Mouse (Mus musculus) common myeloid progenitor, adult 5-6 weeks (primary cell): ENCODE results near the gene Aurkb. TPM values are rescaled to one million over a fixed set of nuclear protein-coding genes. Genes with fewer than 3 reads are reported as not detected.
A peak's percentile ranks its signal among the peaks of the same experiment; 100 is the strongest.
"Not testable (repeated sequence)": the region's sequence is repeated elsewhere in the genome, so short reads cannot be mapped to it uniquely, and the experiment has no call there.

ENCODE experiments used
- ATAC-seq: replicated peaks from 2 replicates; pipeline ENCODE4 v1.8.0; 2016; ENCODE audit warnings: low read depth, mild to moderate bottlenecking, moderate TSS enrichment, inconsistent platforms; ENCODE audit not compliant: poor library complexity, severe bottlenecking
- total RNA-seq: library from RNA; stranded (forward); fragments of 200-1000, 187-1606 nt; gene quantifications from 2 replicates; pipeline ENCODE4 v1.2.3, GENCODE M21; 2017

The Aurkb gene
- total RNA-seq, 1 experiment from 2014 or later = 121 TPM

DNA sequence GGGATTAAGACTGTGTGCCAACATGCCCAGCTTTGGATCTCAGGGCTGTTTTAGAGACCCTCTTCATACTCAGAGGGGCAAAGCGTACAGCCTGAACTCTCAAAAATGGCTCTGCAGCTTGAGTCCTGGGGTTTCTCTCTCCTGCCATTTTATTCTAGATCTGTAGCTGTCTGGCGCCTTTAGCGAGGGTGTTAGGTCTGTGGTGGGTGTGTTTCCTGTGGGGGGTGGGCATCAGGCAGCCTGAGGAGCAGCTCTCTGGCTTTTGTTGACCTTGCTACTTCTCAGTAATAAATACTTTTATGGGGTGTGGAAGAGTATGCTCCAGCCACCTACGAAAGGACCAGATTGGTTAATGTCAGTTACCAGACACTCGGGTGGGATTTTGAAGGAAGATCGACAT is 32.6 kb downstream of the Aurkb start:
- ATAC-seq = no peak

DNA sequence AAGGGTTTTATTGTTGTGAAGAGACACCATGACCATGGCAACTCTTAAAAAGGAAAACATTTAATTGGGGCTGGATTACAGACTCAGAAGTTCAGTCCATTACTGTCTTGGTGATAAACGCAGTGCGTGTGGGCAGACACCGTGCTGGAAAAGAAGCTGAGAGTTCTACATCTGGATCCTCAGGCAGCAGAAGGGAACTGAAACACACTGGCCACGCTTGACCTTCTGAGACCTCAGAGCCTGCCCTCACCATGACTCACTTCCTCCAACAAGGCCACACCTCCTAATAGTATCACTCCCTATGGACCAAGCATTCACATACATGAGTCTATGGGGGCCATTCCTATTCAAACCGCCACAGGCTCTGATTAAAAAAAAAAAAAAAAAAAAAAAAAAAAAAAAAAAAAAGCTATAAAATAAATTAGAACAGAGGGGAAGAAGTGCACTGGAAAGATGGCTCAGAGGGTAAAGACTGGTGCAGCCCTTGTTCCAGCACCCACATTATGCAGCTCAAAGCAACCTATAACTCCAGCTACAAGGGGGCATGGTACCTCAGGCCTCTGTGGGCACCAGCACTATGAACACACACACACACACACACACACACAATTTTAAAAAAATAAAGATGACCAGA is 33.5 kb downstream of the Aurkb start:
- ATAC-seq = peak; percentile 53

DNA sequence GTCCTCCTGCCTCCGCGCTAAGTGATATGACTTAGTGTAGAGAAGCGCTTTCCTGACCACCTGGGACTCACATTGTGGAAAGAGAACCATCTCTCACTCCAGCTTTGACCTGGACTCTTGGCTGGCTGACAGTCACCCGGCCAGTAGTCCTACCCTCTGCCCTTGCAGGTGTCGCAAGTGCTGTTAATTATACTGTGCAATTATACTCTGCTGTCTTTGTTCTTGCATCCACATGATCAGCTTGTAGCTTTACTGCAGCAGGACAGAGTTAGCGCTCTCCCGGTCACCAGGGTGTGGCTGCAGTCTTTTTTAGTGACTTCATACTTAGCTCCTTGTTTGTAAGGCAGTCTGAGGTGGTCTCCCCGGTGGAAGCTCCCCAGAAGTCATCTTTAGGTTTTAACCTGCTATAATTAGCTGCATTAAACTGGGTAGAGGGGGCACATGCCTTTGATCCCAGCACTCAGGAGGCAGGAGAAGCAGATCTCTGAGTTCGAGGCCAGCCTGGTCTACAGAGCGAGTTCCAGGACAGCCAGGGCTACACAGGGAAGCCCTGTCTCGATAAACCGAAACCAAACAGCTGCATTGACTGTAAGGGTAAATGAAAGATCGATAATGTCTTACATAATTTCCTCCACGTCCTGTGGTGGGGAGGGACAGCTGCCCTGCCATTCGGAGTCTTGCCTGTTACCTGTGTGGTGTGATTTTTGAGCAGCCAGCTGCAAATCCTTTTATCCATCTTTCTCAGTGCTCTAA is 34.8 kb downstream of the Aurkb start:
- no peak for ATAC-seq

DNA sequence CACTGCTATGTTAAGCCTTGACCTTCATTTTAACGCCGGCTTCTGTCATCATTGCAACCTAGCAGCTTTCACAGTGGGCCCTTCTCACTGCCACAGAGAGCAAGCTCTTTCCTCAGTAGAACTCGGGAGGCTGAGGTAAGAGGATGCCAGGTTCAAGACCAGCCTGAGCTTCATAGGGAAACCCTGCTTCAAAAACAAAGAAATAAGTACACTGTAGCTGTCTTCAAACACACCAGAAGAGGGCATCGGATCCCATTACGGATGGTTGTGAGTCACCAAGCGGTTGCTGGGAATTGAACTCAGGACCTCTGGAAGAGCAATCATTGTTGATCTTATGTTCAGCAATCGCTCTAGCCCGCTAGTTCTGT is 35.4 kb downstream of the Aurkb start:
- no peak for ATAC-seq

DNA sequence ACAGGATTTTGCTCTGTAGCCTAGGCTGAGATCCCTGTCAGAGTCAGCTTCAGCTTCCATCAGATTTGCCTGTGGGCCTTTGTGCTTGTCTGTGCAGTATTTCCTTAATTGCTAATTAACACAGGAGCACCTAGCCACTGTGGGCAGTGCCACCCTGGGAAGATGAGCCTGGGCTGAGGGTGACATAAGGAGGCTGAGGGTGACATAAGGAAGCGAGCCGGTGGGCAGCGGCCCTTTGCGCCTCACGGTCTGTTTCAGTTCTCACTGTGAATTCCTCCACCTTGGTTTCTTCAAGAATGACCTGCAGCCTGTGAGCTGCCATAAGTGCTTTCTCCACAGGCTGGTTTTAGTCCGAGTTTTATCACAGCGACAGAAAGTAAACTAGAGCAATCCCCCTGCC is 36.2 kb downstream of the Aurkb start:
- no peak for ATAC-seq

DNA sequence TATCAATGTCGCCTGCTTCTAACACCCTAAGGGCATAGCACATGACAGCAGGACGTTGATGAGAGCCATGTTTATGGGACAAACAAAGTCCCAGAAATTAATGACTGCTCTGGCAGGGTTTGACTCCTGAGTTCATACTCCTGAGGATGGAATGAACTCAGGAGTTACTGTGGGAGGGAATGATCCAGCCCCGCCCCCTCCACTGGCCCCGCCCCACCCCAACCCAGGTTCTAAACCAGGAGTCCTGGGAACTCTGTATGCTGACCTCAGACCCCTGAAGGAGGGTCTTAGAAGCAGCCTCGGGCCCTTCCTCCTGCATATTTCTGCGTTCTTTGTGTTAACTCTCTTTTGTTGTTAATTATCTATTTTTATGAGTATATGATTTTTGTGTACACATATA is 40.2 kb downstream of the Aurkb start:
- ATAC-seq = no peak

DNA sequence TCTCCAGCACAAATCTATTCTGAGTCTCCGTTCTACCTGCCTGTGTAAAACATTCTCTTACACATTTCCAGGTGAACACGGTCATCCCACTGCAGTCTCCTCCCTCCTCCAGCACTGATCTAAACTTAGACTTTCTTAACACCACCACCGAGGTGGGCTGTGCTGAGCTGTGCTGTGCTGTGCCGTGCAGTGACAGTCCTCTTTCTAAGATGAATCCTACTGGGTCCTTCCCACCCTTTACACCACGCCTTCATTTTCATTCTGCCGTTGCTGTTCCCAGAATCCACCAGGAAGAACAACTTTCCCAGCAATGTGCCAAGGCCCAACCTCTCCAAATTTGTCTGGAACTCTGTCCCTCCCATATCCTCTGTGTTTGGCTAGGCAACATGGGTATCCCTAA is 40.9 kb downstream of the Aurkb start:
- ATAC-seq = no peak

DNA sequence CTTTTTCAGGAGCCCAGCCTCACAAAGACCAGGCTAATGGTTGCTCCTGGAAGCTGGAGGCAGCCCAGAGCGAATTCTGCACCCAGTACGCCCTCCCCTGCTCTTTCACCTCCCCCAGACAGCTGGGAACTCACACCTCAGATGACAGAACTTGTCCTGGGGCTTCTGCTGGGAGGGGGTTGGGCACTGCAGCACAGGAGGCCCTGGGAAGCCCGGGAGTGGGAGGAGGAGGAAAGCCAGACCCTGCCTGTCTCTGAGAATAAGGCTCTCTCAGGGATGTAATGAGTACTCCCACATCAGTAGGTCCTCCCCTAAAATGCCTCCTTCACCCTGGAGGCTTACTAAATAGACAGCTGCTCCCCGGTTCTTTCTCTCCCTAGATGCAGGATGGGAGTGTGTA is 41.6 kb downstream of the Aurkb start:
- ATAC-seq = no peak

DNA sequence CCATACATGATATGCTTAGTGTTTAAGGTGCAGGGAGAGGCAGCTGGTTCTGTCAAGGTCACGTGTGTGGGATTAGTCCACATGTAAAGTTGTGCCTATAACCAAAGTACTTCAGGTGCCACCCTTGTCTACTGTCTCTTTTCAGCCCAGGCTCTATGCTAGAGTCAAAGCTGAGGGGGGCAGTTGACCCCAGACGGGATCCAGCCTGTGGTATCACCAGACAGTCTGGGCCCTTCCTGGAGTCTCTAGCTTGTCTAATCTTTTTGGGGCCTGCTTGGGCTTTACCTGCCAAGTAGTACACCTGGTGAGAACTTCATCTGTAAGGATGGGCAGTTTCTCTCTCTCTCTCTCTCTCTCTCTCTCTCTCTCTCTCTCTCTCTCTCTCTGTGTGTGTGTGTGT is 42.1 kb downstream of the Aurkb start:
- ATAC-seq = no peak

DNA sequence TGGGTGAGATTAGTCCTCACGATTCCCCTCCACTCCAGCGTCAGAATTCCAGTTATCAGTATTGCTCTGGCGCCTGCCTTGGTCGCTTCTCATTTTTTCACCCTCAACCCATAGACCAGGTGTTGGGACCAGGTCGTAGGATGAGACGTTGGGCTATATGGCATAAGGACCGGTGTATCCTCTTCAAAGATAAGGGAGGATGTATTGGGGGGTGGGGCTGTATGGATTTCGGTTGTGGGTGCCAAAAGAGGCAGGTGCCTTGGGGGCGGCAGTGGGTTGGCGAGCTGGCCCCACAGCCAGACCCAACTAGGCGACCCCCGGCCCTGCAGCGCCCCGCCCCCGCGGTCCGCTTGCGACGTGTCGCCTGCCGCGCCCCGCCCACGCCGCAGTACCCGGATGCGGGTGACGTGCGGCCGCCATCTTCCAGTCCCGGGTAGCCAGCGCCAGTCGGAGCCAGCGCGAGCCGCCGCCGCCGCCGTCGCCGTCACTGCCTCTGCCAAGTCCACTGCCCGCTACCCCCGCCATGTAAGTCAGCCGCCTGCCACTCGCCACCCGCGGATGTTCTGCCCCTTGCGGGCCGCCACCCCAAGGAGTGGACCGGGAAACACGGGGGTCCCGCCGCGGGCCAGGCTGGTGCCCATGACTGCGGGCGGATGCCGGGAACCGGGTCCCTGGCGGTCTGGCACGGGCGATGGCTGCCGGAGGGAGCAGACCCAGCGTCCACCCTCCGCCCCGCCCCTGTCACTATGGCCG is 42.8 kb downstream of the Aurkb start, which contains the start of gene Vamp2:
Vamp2 (plus strand) TSS at position 388 of the 753 bp plus-strand sequence.
- ATAC-seq = peak; percentile 67

DNA sequence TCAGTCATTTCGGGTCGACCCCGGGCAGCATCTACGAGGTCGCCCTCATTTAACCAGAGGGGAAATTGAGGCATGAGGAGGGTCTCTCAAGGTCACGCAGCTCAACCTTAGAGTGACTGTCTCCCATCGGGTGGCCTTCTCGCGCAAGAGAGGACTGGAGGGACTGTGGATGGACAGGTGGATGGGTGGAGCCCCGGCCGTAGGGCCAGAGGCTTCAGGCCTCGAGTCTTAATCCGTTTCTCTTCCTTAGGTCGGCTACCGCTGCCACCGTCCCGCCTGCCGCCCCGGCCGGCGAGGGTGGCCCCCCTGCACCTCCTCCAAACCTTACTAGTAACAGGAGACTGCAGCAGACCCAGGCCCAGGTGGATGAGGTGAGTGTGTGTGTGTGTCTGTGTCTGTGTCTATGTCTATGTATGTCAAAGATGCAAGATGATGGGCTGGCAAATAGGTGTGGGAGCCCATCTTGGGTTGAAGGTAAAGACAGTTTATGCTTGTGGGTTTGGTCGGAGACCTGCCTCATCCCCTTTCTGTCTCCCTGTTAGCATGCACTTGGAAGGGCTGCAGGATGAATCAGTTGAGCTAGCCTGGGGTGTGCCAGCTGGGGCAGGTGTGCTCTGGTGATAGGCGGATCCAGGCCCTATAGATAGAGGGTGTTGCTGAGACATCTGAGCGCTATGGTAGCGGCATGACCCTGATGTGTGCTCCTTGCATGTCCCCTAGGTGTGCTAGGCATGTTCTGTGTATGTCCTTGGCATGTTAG is 43.6 kb downstream of the Aurkb start:
- no peak for ATAC-seq

DNA sequence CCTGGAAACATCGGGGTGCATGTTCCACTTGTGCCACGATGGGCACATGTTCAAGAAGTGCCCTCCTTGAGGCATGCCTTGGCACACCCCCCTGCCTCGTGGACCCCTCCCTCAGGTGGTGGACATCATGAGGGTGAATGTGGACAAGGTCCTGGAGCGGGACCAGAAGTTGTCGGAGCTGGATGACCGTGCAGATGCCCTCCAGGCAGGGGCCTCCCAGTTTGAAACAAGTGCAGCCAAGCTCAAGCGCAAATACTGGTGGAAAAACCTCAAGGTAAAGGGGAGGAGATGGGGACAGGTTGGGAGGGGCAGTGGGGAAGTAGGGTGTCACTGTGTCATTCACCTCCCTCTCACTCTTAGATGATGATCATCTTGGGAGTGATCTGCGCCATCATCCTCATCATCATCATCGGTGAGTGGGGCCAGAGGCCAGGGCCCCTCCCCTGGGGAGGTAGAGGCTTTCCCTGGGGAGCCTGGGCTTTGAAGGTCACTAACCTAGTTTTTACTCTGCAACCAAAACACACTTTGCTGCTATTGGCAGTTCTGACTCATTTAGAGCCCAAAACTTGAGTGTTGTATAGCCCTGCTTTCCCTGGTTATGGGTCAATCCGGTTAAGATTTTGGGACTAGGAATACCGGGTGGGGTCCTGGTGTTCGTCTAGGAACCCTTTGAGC is 44.3 kb downstream of the Aurkb start:
- no peak for ATAC-seq

DNA sequence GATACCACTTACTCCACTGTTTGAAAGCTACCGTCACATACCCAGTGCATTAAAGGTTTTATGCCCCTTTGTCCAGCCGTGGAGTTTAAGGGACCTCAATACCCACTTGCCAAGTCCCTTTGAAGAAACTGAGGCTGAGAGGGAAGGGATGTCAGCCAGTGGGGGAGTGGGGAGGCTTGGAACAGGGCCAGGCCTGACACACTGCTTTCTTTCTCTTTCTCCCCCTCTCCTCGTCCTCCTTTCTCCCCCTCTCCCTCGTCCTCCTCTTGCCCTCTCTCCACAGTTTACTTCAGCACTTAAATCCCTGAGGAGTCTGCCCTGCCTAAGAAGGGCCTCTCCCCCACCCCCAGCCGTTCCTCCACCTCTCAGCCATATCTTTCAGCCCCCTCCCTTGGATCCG is 44.9 kb downstream of the Aurkb start:
- ATAC-seq = no peak

DNA sequence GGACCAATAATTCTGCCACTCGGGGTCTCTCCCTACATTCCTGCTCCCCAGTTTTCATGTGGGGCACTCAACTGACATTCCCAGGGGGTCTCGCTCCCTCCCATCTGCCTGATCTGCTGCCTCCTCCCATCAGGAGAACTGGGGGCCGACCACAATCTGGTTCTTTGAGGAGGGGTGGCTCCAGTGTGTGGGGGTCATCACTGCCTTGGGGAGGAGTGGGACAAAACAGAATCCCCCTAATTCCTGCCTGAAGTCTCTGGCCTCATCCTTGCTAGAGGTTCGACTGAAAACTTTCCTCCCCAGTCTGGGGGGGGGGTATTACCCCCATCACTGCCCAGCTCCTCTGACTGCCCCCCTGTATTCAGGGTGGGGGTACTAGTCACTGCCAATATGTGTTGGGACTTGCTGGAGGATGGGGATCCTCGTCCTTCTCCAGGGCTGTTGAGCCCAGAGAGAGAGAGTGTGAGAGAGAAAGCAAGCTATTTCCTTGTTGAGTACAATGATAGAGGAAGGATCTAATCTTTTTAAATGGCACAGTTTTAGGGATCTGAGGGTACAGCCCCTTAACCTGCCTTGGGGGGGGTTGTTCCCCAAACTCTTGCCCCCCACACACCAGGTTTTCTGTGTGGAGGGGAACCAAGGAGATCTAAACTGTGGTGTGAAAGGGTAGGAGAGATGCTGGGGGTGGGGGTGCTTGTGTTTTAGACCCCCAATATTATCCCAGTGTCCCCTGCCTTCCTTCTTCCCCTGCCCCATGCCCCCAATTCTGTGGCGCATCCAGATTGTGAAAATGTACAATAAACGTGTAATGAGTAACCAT is 46.3 kb downstream of the Aurkb start:
- ATAC-seq = no peak

DNA sequence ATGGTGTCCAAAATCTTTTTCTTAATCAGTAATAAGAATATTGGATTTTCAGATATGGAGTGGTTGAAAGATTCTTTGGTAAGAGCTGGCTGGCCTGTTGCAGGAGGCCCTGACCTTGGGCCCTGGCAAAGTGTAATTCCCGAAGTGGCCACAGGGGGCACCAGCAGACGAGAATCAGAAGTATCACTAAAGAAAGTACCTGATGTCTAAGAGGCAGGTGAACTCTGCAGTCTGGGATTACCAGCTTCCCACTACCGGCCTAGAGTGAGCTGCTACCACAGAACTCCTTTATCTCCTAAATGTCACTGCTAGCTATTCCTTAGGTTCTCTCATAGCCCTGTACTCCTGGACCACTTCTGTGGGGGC is 46.9 kb downstream of the Aurkb start:
- ATAC-seq = no peak

DNA sequence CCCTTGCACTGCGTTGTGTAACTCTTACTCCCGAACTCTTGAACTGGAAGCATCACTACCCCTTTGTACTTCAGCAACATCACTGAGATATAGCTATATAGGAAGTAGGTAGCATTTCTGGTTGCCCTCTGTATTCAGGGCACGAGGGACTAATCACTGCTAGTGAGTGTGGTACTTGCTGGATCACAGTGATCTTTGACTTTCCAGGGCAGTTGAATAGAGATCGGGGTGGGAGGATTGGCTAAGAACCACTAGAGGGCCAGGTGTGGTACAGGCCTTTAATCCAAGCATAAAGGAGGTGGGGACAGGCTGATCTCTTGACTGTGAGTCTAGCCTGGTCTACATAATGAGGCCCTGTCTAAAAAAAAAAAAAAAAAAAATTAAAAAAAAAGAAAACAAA is 47.4 kb downstream of the Aurkb start:
- ATAC-seq = no peak

DNA sequence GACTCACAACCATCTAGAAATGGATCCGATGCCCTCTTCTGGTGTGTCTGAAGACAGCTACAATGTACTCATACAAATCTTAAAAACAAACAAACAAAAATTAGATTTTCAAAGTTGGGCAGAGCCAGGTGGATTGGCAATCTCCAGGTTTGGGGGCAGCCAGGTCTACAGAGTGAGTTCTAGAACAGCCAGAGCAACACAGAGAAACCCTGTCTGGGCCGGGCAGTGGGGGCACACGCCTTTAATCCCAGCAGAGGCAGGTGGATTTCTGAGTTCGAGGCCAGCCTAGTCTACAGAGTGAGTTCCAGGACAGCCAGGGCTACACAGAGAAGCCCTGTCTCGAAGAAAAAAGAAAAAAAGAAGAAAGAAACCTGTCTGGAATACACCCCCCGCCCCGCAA is 48.4 kb downstream of the Aurkb start:
- ATAC-seq = not testable (repeated sequence)

DNA sequence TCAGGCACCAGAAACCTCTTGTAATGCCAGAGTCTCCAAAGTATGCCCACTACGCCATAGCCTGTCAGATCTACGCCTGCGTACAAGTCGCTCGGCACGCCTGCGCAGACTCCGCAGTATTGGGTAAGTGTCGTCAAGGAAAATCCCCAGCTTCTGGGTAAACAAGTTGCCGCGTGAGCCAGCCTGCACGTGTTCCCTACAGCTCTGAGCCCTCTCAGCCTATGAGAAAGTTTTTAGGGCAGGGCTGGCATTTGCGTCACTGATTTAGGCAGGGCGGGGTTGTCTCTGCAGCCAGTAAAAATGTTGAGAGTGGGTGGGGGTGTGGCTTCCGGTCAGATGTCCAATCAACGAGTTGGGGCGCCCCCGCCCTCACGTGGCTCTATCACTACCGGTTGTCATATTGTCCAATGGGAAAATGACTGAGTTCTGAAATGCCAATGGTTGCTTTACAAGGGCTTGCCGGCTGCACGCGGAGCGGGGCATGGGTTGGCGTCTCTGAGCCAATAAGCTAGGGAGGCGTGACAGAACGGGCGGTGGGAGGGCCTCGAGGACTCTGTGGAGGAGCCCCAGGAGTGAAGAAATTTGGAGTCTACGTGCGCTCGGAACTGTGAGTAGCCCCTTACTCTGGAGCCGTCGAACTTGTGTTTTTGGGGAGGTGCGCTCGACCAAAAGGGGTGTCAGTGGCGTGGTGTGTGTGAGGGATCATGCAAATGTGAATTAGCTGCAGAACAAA is 49.4 kb downstream of the Aurkb start, which contains the start of gene Per1:
Per1 (plus strand) TSS at position 521 of the 733 bp plus-strand sequence.
- ATAC-seq = peak; percentile 64
